Mouse (Mus musculus): ENCODE results near the gene Gprin1. TPM values are rescaled to one million over a fixed set of nuclear protein-coding genes. Genes with fewer than 3 reads are reported as not detected.

The Gprin1 gene
- polyA plus RNA-seq, 1 experiment from 2014 or later, result 0.82 TPM

Other genes with a start within 250 kb of the Gprin1 start
- 6.3 and 6.9 TPM in 2 replicates for gene Simc1, start 246.1 kb downstream of the Gprin1 start, polyA plus RNA-seq (2015; fragmentation: Nextera tagmentation; extraction: Ambion mirVana)
- gene 4833439L19Rik, start 184.4 kb downstream of the Gprin1 start, polyA plus RNA-seq (2015; fragmentation: Nextera tagmentation; extraction: Ambion mirVana), result 107 and 110 TPM in 2 replicates
- gene Arl10, start 174.9 kb downstream of the Gprin1 start, polyA plus RNA-seq (2015; fragmentation: Nextera tagmentation; extraction: Ambion mirVana), result 21.7 and 25.2 TPM in 2 replicates
- gene Nop16, start 159.8 kb downstream of the Gprin1 start, polyA plus RNA-seq (2015; fragmentation: Nextera tagmentation; extraction: Ambion mirVana), result 86.1 and 93.9 TPM in 2 replicates
- 233 and 239 TPM in 2 replicates for gene Higd2a, start 159.7 kb downstream of the Gprin1 start, polyA plus RNA-seq (2015; fragmentation: Nextera tagmentation; extraction: Ambion mirVana)
- 76.9 and 78.6 TPM in 2 replicates for gene Cltb, start 138.5 kb downstream of the Gprin1 start, polyA plus RNA-seq (2015; fragmentation: Nextera tagmentation; extraction: Ambion mirVana)
- 67.5 and 68.5 TPM in 2 replicates for gene Faf2, start 128.1 kb downstream of the Gprin1 start, polyA plus RNA-seq (2015; fragmentation: Nextera tagmentation; extraction: Ambion mirVana)
- 77.9 and 78.3 TPM in 2 replicates for gene Rnf44, start 56.0 kb downstream of the Gprin1 start, polyA plus RNA-seq (2015; fragmentation: Nextera tagmentation; extraction: Ambion mirVana)
- 32.2 and 37.2 TPM in 2 replicates for gene Cdhr2, start 48.4 kb downstream of the Gprin1 start, polyA plus RNA-seq (2015; fragmentation: Nextera tagmentation; extraction: Ambion mirVana)
- gene Sncb, start 16.7 kb upstream of the Gprin1 start, polyA plus RNA-seq (2015; fragmentation: Nextera tagmentation; extraction: Ambion mirVana), result 0.24 and 0.42 TPM in 2 replicates
- not detected in 2 replicates for gene Eif4e1b, start 34.1 kb upstream of the Gprin1 start, polyA plus RNA-seq (2015; fragmentation: Nextera tagmentation; extraction: Ambion mirVana)
- 13.9 TPM in 2 replicates for gene Tspan17, start 39.5 kb upstream of the Gprin1 start, polyA plus RNA-seq (2015; fragmentation: Nextera tagmentation; extraction: Ambion mirVana)
- 2.3 and 2.4 TPM in 2 replicates for gene Unc5a, start 199.5 kb upstream of the Gprin1 start, polyA plus RNA-seq (2015; fragmentation: Nextera tagmentation; extraction: Ambion mirVana)